Mouse (Mus musculus) hindbrain, embryonic 12.5 days (tissue): Measurements from ENCODE around the gene Fat1. TPM values are rescaled to one million over a fixed set of nuclear protein-coding genes. Genes with fewer than 3 reads are reported as not detected.

Experiments used
- ATAC-seq: fragments of 200-750 bp; cut with Nextera tagmentation; 2 replicates; pipeline ENCODE4 v1.8.0; 2017; ENCODE audit warnings: moderate TSS enrichment; ENCODE audit not compliant: low FRiP score
- H3K27ac ChIP-seq: fragments of 300-500 bp; sonication (generic); 2 replicates; pipeline ENCODE4 v1.5.1; 2016; ENCODE audit warnings: mild to moderate bottlenecking
- H3K27me3 ChIP-seq: fragments of 300-500 bp; sonication (generic); 2 replicates; pipeline ENCODE4 v1.6.1; 2016; ENCODE audit warnings: mild to moderate bottlenecking
- H3K36me3 ChIP-seq: fragments of 300-500 bp; sonication (generic); 2 replicates; pipeline ENCODE4 v1.6.1; 2016; ENCODE audit warnings: mild to moderate bottlenecking
- H3K4me1 ChIP-seq: fragments of 300-500 bp; sonication (generic); 2 replicates; pipeline ENCODE4 v1.6.1; 2016
- H3K4me2 ChIP-seq: fragments of 300-500 bp; sonication (generic); replicated peaks from 2 replicates; pipeline ENCODE4 v1.6.1; 2016; ENCODE audit warnings: mild to moderate bottlenecking
- H3K4me3 ChIP-seq: fragments of 300-500 bp; sonication (generic); 2 replicates; pipeline ENCODE4 v1.5.1; 2016; ENCODE audit warnings: mild to moderate bottlenecking
- H3K9ac ChIP-seq: fragments of 300-500 bp; sonication (generic); 2 replicates; pipeline ENCODE4 v1.6.1; 2016; ENCODE audit warnings: mild to moderate bottlenecking, moderate library complexity
- H3K9me3 ChIP-seq: fragments of 300-500 bp; sonication (generic); replicated peaks from 2 replicates; pipeline ENCODE4 v1.6.1; 2016; ENCODE audit warnings: mild to moderate bottlenecking
- WGBS: fragments of 180-500 bp; shearing (Covaris S2); methylation state at CpG from one replicate; pipeline ENCODE4 v1.1.7; 2016; 5-methylcytosine and 5-hydroxymethylcytosine counted together
- polyA plus RNA-seq: library from polyadenylated mRNA; unstranded; fragments of >200 nt; fragmentation: Nextera tagmentation; extraction: Ambion mirVana; gene quantifications from 2 replicates; pipeline ENCODE4 v1.2.1, GENCODE M21; 2016

The Fat1 gene
- polyA plus RNA-seq, 1 experiment from 2014 or later: 19.6 TPM

DNA sequence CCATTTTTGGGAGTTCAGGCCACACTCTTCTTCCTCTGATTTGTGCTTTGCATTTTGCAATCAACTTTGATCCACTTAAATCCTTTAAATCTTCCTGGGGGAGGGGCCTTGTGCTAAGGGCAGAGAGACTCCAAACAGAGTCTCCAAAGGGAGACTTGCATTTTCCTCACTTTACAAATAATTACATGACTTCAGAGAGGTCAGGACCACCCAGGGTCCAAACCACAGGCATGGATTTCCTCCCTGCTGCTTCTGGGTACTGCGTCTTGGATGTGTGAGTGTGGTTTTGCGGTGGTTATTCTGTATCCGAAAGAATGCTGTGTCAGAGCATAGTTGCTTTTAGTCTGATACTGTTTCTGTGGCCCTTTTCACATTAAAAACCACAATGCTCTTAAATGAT, 61.2 kb downstream of the Fat1 start:
- Histone ChIP-seq H3K27me3 (no peaks in the 10 kb centered on the region), H3K9me3 (no peaks in the 10 kb centered on the region), H3K36me3 (no peaks in the 10 kb centered on the region), H3K9ac (no peak overlapping the region), H3K4me2 (no peak overlapping the region), H3K27ac (no peak overlapping the region), H3K4me1 (peaks cover 64% of the 10 kb centered on the region), H3K4me3 (no peak overlapping the region)
- 29% methylated on average over 3 of the region's 3 CpGs for WGBS
- ATAC-seq: no peak

DNA sequence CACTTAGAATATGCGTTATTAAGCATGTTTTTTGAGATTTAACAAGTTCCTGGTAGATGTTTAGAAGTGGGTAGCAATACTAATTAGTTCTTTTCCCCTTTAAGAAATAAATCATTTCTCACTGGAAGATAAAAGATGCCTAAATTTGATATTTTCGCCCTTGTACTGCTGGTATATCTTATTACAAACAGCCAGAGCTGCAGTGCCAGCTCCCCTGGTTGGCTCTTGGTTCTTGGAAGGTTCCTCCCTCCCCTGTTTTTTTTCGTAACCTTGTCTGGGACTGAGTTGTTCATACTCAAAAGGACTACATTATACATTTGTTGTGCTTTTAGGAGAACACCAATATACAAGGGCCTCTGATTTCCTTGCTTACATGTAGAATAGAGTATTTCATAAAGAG, 62.1 kb downstream of the Fat1 start:
- no peak for ATAC-seq
- no peak overlapping the region for H3K9ac ChIP-seq
- no peak overlapping the region for H3K4me2 ChIP-seq
- H3K27ac ChIP-seq: no peak overlapping the region
- no peaks in the 10 kb centered on the region for H3K36me3 ChIP-seq
- WGBS: 74% methylated on average over 3 of the region's 3 CpGs
- no peaks in the 10 kb centered on the region for H3K9me3 ChIP-seq
- H3K4me3 ChIP-seq: no peak overlapping the region
- H3K27me3 ChIP-seq: no peaks in the 10 kb centered on the region
- peaks cover 63% of the 10 kb centered on the region for H3K4me1 ChIP-seq

DNA sequence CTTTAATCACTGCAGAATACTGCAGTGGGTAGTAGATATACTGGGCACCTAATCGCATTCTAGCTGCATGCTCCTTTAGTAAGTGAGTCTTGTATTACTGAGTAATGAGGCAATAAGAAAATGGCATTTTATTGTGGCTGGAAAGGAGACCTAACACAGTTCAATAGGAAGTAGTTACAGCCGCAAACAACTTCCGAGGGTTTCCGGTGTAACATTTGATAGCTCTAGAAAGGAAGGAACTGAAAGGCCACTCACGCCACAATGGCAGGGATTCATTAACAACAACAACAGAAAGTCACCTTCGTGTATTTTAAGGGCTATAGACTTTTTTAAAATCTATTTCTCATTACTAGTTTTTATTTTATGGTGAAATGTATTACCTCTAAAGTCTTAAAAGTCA, 62.6 kb downstream of the Fat1 start:
- no peaks in the 10 kb centered on the region for H3K36me3 ChIP-seq
- peaks cover 64% of the 10 kb centered on the region for H3K4me1 ChIP-seq
- no peak overlapping the region for H3K9ac ChIP-seq
- WGBS: 49% methylated on average over 6 of the region's 6 CpGs
- H3K27me3 ChIP-seq: no peaks in the 10 kb centered on the region
- no peak overlapping the region; the same call in 1 of the 2 replicates for H3K27ac ChIP-seq
- H3K4me2 ChIP-seq: no peak overlapping the region
- H3K9me3 ChIP-seq: no peaks in the 10 kb centered on the region
- no peak for ATAC-seq
- H3K4me3 ChIP-seq: no peak overlapping the region

DNA sequence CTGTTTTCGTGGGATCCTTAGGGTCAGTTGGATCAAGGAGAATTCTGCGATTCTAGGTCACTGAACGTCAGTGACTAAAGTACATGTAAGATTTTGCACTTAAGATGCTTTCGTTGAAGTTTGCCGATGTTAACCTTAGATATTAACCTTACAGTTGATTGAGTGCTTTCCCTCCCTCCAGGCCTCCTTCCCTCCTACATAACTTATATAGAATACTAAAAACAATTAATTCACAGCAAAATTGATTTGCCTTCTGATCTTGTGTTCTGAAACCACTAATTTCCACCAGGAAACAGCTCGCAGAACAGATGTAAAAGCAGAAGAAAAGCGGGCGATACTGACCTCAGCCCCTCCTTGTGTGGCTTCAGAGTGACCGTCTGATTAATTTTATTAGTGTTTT, 63.0 kb downstream of the Fat1 start:
- Histone ChIP-seq H3K4me2 (peak overlapping the region; percentile 41), H3K4me3 (no peak overlapping the region), H3K4me1 (peaks cover 64% of the 10 kb centered on the region), H3K27me3 (no peaks in the 10 kb centered on the region), H3K27ac (peak overlapping the region; percentile 80), H3K36me3 (no peaks in the 10 kb centered on the region), H3K9ac (no peak overlapping the region), H3K9me3 (no peaks in the 10 kb centered on the region)
- no peak for ATAC-seq
- WGBS: 39% methylated on average over 9 of the region's 9 CpGs

DNA sequence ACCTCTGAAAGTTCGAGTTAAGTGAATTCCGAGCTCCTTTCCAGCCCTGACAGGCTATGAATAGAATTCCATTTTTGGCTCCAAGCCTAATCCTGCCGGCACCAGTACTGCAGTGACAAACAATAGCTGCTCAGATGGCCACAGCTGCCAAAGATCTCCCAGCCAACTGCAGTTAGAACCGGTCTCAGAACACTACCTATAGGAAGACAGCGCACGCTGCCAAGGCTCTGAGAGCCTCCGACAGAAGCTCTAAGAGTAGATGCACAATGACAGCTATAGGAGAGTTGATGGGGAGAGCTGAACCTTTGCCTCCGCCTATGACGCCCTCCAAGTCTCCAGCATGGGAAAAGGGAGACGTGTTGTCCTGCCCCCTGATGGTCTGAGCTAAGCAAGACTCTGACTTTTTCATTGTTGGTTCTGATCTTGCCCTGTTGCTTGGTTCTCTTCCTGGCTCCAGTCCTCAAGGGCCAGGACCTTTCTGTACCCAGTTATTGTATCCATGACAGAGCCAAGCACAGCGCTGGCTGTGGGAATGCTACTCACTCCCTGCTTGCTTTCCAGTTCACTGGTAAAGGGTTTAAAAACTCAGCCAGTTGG, 63.5 kb downstream of the Fat1 start:
- peak; percentile 91 for ATAC-seq
- Histone ChIP-seq H3K4me3 (no peak overlapping the region), H3K27me3 (no peaks in the 10 kb centered on the region), H3K4me1 (peaks cover 64% of the 10 kb centered on the region), H3K9ac (no peak overlapping the region), H3K4me2 (peak overlapping the region; percentile 41), H3K36me3 (no peaks in the 10 kb centered on the region), H3K27ac (peak overlapping the region; percentile 80), H3K9me3 (no peaks in the 10 kb centered on the region)
- WGBS: 17% methylated on average over 11 of the region's 11 CpGs

DNA sequence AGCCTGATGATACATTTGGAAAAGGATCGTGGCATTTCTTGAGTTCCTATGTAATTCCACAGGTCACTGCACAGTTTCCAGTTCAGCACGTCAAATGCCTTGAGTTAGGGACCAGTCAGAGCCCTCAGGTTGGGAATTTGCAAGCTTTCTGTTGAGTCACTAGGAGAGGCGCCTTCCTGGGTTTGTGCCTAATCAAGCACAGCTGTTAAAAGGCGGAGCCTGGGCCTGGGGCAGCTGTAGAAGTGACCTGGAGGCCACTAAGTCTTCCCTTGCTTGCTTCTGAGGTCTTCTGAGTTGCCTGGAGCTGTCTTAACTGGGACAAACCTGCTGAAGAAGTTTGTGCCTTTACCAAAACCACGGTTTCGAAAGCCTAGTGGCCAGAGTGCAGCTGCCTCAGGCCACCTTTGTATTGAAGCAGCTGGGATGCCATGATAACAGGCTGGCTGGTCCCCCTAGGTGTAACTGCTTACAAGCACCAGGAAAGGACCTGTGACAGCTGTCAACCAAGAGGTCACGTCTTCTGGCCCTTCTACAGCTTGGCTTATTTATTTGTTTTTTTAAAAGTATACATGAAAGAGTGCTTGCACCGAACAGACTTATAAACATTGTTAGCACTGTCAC, 66.4 kb downstream of the Fat1 start:
- peaks cover 45% of the 10 kb centered on the region for H3K4me1 ChIP-seq
- peak overlapping the region; percentile 7; the same call in 1 of the 2 replicates for H3K27ac ChIP-seq

DNA sequence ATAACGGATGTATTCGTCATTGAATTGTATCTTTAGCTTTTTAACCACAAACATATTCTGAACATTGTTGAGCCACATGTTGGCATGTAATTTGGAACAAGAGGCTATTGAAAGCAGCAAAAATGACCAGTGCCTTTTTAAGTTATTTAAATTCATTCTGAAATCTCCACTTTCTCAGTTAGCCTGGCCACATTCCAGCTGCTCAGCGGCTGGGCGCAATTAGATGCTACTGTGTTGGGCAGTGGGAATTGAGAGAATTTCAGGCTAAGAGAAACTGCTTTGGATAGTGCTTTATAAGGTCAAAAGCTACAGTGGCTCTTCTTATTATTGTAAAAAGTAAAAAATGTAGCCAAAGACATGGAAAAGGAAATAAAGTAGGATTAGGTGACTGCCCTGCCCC, 67.4 kb downstream of the Fat1 start:
- 41% methylated on average over 4 of the region's 4 CpGs for WGBS
- Histone ChIP-seq H3K9ac (no peak overlapping the region), H3K4me1 (peaks cover 43% of the 10 kb centered on the region), H3K27me3 (no peaks in the 10 kb centered on the region), H3K4me2 (no peak overlapping the region), H3K9me3 (no peaks in the 10 kb centered on the region), H3K36me3 (no peaks in the 10 kb centered on the region), H3K4me3 (no peak overlapping the region), H3K27ac (no peak overlapping the region)
- ATAC-seq: no peak

More for the DNA sequence above, 66.4 kb downstream of the Fat1 start:
- no peak for ATAC-seq
- 51% methylated on average over 8 of the region's 8 CpGs for WGBS
- Histone ChIP-seq H3K4me2 (no peak overlapping the region), H3K9me3 (no peaks in the 10 kb centered on the region), H3K36me3 (no peaks in the 10 kb centered on the region), H3K27me3 (no peaks in the 10 kb centered on the region), H3K4me3 (no peak overlapping the region), H3K9ac (no peak overlapping the region)

DNA sequence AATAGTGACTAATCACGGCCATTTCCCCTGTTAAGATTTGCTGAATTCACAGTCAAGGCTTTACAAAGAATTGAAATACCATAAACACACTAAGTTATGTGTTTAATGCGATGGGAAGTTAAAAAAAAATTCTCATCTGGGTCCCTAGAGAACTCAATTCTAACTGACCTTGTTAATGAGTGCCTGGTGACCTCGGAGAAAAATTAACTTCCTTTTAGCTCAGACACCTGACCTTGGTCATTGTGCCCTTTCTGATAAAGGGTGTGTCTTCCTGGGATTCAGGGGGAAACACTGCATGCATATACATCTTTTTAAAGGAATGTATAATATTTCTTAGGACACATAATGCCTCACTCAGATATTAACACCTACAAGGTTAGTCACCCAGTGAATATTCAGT, 68.8 kb downstream of the Fat1 start:
- 68% methylated on average over 3 of the region's 3 CpGs for WGBS
- Histone ChIP-seq H3K9ac (no peak overlapping the region), H3K4me3 (no peak overlapping the region), H3K27me3 (no peaks in the 10 kb centered on the region), H3K27ac (no peak overlapping the region), H3K9me3 (no peaks in the 10 kb centered on the region), H3K36me3 (no peaks in the 10 kb centered on the region; the same call in 1 of the 2 replicates), H3K4me1 (peaks cover 30% of the 10 kb centered on the region), H3K4me2 (no peak overlapping the region)
- no peak for ATAC-seq

DNA sequence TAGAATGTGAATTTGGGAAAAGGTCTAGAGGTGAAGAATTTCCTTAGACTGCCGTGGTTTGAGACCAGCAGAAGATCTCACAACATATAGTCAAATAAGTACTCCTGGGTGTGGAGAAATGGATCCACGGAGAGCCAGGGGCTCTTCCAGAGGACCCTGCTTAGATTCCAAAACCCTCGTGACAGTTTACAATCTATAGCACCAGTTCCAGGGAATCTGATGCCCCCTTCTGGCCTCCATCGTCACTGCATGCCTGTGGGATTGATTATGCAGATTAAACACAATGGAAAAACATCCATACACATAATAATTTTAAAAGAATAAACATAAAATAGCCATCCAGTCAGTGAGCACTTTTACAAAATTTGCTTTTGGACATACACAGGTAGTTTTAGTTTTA, 75.4 kb downstream of the Fat1 start:
- Histone ChIP-seq H3K4me1 (no peaks in the 10 kb centered on the region), H3K9ac (no peak overlapping the region), H3K9me3 (no peaks in the 10 kb centered on the region), H3K27me3 (no peaks in the 10 kb centered on the region), H3K27ac (no peak overlapping the region), H3K4me3 (no peak overlapping the region), H3K4me2 (no peak overlapping the region), H3K36me3 (peaks cover 17% of the 10 kb centered on the region)
- 35% methylated on average over 4 of the region's 4 CpGs for WGBS
- ATAC-seq: peak; percentile 38; the same call in 1 of the 2 replicates

DNA sequence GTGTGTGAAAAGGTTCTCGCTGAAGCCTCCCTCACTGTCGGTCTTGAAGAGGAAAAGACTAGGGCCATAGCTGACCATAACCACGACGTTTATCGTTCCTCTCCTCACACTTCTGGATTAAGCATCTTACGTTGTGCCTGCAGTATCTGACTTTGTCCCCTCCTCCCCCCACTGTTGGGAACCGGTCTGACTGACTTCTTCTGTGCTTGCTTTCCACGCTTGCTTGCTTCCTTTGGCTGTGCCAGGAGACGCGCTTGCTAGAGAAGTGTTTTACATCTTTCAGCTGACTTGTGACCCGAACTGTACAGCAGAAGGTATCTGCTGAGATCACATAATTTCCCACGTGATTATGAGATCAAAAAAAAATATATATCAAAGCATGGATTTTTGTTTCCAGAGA, 76.5 kb downstream of the Fat1 start:
- Histone ChIP-seq H3K9ac (no peak overlapping the region), H3K4me1 (no peaks in the 10 kb centered on the region), H3K36me3 (peaks cover 17% of the 10 kb centered on the region), H3K27ac (no peak overlapping the region), H3K9me3 (no peaks in the 10 kb centered on the region), H3K4me2 (no peak overlapping the region), H3K4me3 (no peak overlapping the region), H3K27me3 (no peaks in the 10 kb centered on the region)
- no peak for ATAC-seq
- WGBS: 86% methylated on average over 12 of the region's 12 CpGs

DNA sequence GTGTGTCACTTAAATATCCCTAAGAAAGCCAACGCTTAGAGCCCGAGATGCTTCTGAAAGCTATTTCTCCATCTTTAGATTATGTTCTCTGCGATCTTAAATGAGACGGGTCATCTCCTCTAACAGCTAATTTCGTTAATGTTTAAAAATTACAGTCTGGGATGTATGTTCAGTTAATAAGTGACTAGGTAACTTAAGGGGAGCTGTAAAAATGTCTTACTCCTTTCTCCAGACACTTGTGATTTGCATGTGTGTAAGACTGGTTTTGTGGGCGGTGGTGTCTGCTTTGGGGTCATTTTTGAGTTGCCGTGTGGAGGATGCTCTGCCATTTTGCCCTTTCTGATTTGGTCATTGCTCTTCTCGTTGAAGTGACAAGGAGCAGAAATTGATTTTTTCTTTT, 78.6 kb downstream of the Fat1 start:
- H3K27ac ChIP-seq: no peak overlapping the region
- no peaks in the 10 kb centered on the region for H3K4me1 ChIP-seq
- 88% methylated on average over 8 of the region's 8 CpGs for WGBS

DNA sequence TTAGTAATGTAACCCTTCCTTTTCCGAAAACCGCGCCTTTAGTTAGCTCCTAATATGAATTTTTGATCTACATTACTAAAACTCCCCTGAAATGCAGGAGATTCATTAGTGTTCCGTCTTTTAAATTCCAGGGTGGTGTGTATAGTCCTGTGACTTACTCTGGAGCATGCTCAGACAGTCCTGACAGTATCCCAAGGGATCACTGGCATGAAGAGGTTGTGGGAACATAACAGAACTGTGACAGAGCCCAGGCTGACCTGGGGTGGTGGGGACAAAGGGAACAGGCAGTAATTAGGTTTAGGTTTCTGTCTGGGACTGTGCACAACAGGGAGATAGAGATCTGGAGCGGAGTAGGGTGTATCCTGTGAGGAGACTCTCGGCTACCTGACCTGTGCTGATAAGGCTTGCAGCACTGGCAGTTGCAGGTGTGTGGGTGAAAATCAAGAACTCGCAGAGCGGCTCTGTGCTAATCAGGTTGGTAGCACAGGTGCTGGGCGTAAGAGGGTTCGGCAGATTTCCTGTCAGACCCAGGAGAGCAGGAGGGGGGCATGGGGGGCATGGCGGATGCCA, 79.3 kb downstream of the Fat1 start:
- Histone ChIP-seq H3K27ac (no peak overlapping the region), H3K4me2 (no peak overlapping the region), H3K4me3 (no peak overlapping the region), H3K4me1 (no peaks in the 10 kb centered on the region), H3K9ac (no peak overlapping the region), H3K36me3 (peaks cover 30% of the 10 kb centered on the region), H3K27me3 (no peaks in the 10 kb centered on the region), H3K9me3 (no peaks in the 10 kb centered on the region)
- ATAC-seq: peak; percentile 19; the same call in 1 of the 2 replicates
- WGBS: 92% methylated on average over 11 of the region's 11 CpGs

More for the DNA sequence above, 78.6 kb downstream of the Fat1 start:
- no peaks in the 10 kb centered on the region for H3K27me3 ChIP-seq
- H3K4me2 ChIP-seq: no peak overlapping the region
- no peak overlapping the region for H3K4me3 ChIP-seq
- H3K9ac ChIP-seq: no peak overlapping the region
- no peak for ATAC-seq
- H3K36me3 ChIP-seq: peaks cover 30% of the 10 kb centered on the region
- H3K9me3 ChIP-seq: no peaks in the 10 kb centered on the region

DNA sequence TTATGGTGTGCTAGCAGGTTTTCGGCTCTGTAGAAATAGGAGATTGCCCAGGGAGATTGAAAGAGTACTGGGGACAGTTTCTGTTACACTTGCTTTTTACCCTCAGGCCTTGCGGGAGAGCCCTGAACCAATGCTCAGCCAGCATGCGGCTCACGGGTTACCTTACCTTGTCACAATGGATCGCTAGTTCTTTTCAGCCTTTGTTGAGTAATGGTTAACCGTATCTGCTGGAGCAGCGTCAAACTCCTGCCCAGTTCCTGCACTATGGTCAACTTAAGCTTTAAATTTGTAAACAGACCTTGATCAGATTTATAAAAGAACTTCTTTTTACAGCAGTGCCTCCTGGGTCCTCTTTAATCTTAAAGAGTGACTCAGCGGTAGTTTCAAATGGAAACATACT, 80.6 kb downstream of the Fat1 start:
- no peak for ATAC-seq
- no peaks in the 10 kb centered on the region for H3K9me3 ChIP-seq
- WGBS: 74% methylated on average over 8 of the region's 8 CpGs
- H3K36me3 ChIP-seq: peaks cover 17% of the 10 kb centered on the region
- no peak overlapping the region for H3K4me3 ChIP-seq
- no peak overlapping the region for H3K4me2 ChIP-seq
- no peak overlapping the region for H3K9ac ChIP-seq
- H3K4me1 ChIP-seq: no peaks in the 10 kb centered on the region
- no peak overlapping the region for H3K27ac ChIP-seq
- H3K27me3 ChIP-seq: no peaks in the 10 kb centered on the region
